Mouse (Mus musculus): ENCODE results near the gene Pde1c. TPM values are rescaled to one million over a fixed set of nuclear protein-coding genes. Genes with fewer than 3 reads are reported as not detected.

The Pde1c gene
- total RNA-seq, 2 experiments from 2014 or later = 3.1 to 3.5 TPM

GRCm38 (mm10) chr6:56345082-56345481 lies 223.8 kb downstream of the Pde1c start:
- DNase-seq (ENCODE audit: low spot score in 2 of 2) = no peak
- Histone ChIP-seq H3K27ac (no peak overlapping the region), H3K4me3 (no peak overlapping the region)
- no peak for TF ChIP-seq CTCF (conservative IDR thresholded peaks at IDR 0.05)

GRCm38 (mm10) chr6:56342005-56342404 lies 226.9 kb downstream of the Pde1c start:
- Histone ChIP-seq H3K27ac (no peak overlapping the region), H3K4me3 (no peak overlapping the region)
- DNase-seq (ENCODE audit: low spot score in 2 of 2) = no peak
- no peak for TF ChIP-seq CTCF (conservative IDR thresholded peaks at IDR 0.05)

- DNase-seq (ENCODE audit: low spot score in 2 of 2) = no peak
- Histone ChIP-seq H3K27ac (no peak overlapping the region), H3K4me3 (no peak overlapping the region)
- no peak for TF ChIP-seq CTCF (conservative IDR thresholded peaks at IDR 0.05)
Measured at GRCm38 (mm10) chr6:56335811-56336446, 233.0 kb downstream of the Pde1c start.

GRCm38 (mm10) chr6:56332149-56332548 lies 236.8 kb downstream of the Pde1c start:
- no peak for TF ChIP-seq CTCF (conservative IDR thresholded peaks at IDR 0.05)
- Histone ChIP-seq H3K4me3 (no peak overlapping the region), H3K27ac (no peak overlapping the region)
- DNase-seq (ENCODE audit: low spot score in 2 of 2) = no peak

- TF ChIP-seq CTCF (conservative IDR thresholded peaks at IDR 0.05) = no peak
- Histone ChIP-seq H3K4me3 (no peak overlapping the region), H3K27ac (no peak overlapping the region)
- DNase-seq (ENCODE audit: low spot score in 2 of 2) = no peak
Measured at GRCm38 (mm10) chr6:56331432-56331831, 237.5 kb downstream of the Pde1c start.

GRCm38 (mm10) chr6:56328103-56328502 lies 240.8 kb downstream of the Pde1c start:
- DNase-seq (ENCODE audit: low spot score in 2 of 2) = no peak
- Histone ChIP-seq H3K4me3 (no peak overlapping the region), H3K27ac (no peak overlapping the region)
- no peak for TF ChIP-seq CTCF (conservative IDR thresholded peaks at IDR 0.05)

GRCm38 (mm10) chr6:56322799-56323198 lies 246.1 kb downstream of the Pde1c start:
- no peak for TF ChIP-seq CTCF (conservative IDR thresholded peaks at IDR 0.05)
- H3K27ac ChIP-seq = no peak overlapping the region
- H3K4me3 ChIP-seq = no peak overlapping the region
- DNase-seq (ENCODE audit: low spot score in 2 of 2) = no peak

GRCm38 (mm10) chr6:56310318-56310717 lies 258.6 kb downstream of the Pde1c start:
- DNase-seq (ENCODE audit: low spot score in 2 of 2) = no peak
- no peak overlapping the region for H3K27ac ChIP-seq
- TF ChIP-seq CTCF (conservative IDR thresholded peaks at IDR 0.05) = no peak
- no peak overlapping the region for H3K4me3 ChIP-seq

- TF ChIP-seq CTCF (conservative IDR thresholded peaks at IDR 0.05) = no peak
- no peak overlapping the region for H3K27ac ChIP-seq
- DNase-seq (ENCODE audit: low spot score in 2 of 2) = no peak
- no peak overlapping the region for H3K4me3 ChIP-seq
Measured at GRCm38 (mm10) chr6:56306066-56306465, 262.8 kb downstream of the Pde1c start.

- Histone ChIP-seq H3K27ac (no peak overlapping the region), H3K4me3 (no peak overlapping the region)
- TF ChIP-seq CTCF (conservative IDR thresholded peaks at IDR 0.05) = no peak
- DNase-seq (ENCODE audit: low spot score in 2 of 2) = no peak
Measured at GRCm38 (mm10) chr6:56292176-56292575, 276.7 kb downstream of the Pde1c start.

- no peak overlapping the region for H3K4me3 ChIP-seq
- TF ChIP-seq CTCF (conservative IDR thresholded peaks at IDR 0.05) = no peak
- DNase-seq (ENCODE audit: low spot score in 2 of 2) = no peak
- no peak overlapping the region for H3K27ac ChIP-seq
Measured at GRCm38 (mm10) chr6:56289307-56289706, 279.6 kb downstream of the Pde1c start.

- Histone ChIP-seq H3K4me3 (no peak overlapping the region), H3K27ac (no peak overlapping the region)
- DNase-seq (ENCODE audit: low spot score in 2 of 2) = no peak
- no peak for TF ChIP-seq CTCF (conservative IDR thresholded peaks at IDR 0.05)
Measured at GRCm38 (mm10) chr6:56284821-56285220, 284.1 kb downstream of the Pde1c start.

- no peak for TF ChIP-seq CTCF (conservative IDR thresholded peaks at IDR 0.05)
- DNase-seq (ENCODE audit: low spot score in 2 of 2) = no peak
- Histone ChIP-seq H3K4me3 (no peak overlapping the region), H3K27ac (no peak overlapping the region)
Measured at GRCm38 (mm10) chr6:56275461-56275860, 293.4 kb downstream of the Pde1c start.

GRCm38 (mm10) chr6:56271741-56272140 lies 297.2 kb downstream of the Pde1c start:
- TF ChIP-seq CTCF (conservative IDR thresholded peaks at IDR 0.05) = no peak
- Histone ChIP-seq H3K4me3 (no peak overlapping the region), H3K27ac (no peak overlapping the region)
- DNase-seq (ENCODE audit: low spot score in 2 of 2) = no peak

Data from layer of hippocampus, adult 2 months (tissue).